Mouse (Mus musculus) adrenal gland, postnatal 36 days (tissue): ENCODE results near the gene Ltbp2. TPM values are rescaled to one million over a fixed set of nuclear protein-coding genes. Genes with fewer than 3 reads are reported as not detected.

ENCODE experiments used
- DNase-seq, 2 experiments: peaks; one replicate each; pipeline ENCODE4 v3.0.0; 2021; ENCODE audit warnings: mixed read lengths in 1 of 2
- total RNA-seq, 2 experiments: library from RNA; stranded (reverse); gene quantifications; 2 replicates each; pipeline ENCODE4 v1.2.3; 2021

Gene Ltbp2
- total RNA-seq, 2 experiments from 2014 or later = 6.5 to 6.6 TPM

DNA sequence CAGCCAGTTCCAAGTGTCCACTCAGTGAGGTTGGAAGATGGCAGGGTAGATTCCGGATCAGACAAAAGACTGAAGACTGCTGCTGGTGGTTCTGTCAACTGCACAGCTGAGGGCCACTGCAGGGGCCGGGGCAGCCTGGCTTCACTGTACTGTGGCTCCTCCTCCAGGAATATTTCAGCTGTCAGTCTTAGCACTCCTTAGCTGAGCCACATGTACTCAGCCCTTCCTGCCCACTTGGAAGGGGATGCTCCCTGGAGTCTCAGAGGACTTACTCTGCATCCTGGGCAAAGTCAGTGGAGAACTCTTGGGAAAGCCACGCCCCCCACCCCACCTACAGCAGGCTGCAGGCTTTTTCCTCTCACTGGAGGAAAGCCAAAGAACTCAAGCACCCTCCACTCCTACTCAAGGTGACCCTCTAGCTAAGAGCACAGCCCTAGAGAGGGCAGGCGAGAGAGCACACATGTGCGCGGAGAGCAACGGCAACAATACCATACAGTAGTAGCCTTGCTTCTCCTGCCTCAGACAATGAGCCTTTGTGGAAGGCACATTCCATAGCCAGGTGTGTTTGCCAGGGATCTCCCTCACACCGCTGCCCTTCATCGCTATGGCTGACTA lies 71.0 kb downstream of the Ltbp2 start:
- DNase-seq = peak in 1 of 2 experiments; percentile 42

DNA sequence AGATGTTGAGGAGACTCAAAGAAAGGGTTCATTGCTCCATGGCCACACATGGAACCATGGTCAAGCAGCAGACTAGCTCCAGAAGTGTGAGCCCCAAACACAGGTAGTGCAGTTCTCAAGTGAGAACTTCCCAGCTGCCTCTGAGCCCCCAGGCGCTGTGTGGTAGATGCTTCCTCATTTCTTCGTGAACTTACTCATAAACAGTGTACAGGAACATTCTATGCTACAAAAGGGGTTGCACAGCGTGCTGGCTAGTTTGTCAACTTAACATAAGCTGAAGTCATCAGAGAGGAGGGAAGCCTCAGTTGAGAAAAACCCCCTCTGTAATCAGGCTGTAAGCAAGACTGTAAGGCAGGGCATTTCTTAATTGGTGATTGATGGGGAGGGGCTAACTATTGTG lies 73.7 kb downstream of the Ltbp2 start:
- no peak for DNase-seq

GRCm38 (mm10) chr12:84801532-84802110 lies 74.7 kb downstream of the Ltbp2 start:
- DNase-seq = peak in 1 of 2 experiments; percentile 27

DNA sequence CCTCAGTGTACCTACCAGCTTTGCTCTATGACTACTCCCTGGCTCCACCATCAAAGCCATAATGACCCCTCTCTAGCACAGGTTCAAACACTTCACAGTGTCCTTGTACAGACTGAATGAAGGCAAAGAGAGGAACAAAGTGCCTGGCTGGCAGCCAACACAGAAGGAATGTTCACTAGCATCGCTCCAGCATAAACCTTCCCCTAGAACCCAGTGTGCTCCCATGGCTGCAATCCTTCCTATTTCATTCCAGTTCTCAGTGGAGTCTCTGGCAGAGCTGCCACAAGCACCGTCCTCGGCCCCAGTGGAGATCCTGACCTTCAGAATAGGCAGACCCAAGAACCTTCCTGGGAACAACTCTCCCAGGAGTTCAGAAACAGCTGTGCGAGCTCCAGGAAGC lies 75.9 kb downstream of the Ltbp2 start:
- DNase-seq = peak; percentile 37 to 61

DNA sequence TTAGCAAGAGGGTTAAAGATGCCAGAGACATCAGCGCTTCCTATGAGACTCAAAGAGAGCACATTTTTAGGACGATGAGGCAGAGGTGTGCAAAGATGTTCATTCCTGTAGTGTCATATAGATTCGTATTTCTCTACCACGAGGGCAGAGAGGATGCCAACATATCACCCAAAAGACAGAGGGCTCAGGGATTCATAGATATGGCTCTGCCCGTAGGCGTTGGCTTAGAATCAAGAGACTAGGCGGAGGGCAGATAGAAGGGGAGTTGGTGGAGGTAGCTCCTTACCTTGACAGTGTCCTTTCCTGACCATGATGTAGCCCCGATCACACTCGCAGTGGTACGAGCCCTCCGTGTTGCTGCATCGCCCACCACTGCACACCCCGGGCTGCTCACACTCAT lies 77.2 kb downstream of the Ltbp2 start:
- no peak for DNase-seq

- no peak for DNase-seq
These were observed 81.7 kb downstream of the Ltbp2 start for GRCm38 (mm10) chr12:84794647-84795046.

DNA sequence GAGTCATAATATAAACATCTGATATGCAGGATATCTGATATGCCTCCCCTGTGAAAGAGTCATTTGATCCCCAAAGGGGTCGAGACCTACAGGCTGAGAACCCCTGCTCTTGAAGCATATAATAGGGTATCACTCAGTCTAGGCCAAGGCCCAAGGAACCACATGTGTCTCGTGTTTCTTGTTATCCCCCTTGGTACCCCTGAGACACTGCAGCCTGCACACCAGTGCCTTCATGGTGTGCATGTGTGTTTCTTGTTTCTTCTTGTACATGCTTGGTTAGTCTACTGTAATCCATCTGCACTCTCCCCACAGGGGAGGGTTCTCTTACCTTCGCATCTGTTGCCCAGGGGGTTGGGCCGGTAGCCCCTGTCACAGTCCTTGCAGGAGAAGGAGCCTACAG lies 83.7 kb downstream of the Ltbp2 start:
- DNase-seq = no peak

GRCm38 (mm10) chr12:84790853-84791252 lies 85.5 kb downstream of the Ltbp2 start:
- no peak for DNase-seq

DNA sequence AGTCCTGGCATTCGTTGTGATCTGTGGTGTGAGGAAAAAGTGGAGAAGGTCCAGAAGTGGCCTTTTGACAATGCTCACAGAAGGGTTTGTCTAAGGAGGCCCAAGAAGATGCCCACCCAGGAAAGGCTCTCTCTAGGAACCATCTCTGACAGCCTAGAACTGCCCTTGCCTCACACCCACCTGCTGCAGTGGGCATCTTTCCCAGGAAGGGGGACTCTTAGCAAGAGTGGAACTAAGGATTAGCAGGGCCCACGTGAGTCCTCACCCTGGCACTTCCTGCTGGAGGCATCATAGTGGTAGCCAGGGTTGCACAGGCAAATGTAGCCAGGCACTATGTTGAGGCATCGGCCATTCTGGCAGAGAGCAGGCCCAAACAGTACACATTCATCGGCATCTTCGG lies 90.2 kb downstream of the Ltbp2 start:
- DNase-seq = no peak

- peak; percentile 92 to 95 for DNase-seq
These were observed 91.5 kb downstream of the Ltbp2 start for GRCm38 (mm10) chr12:84784604-84785381.

GRCm38 (mm10) chr12:84776229-84776628 lies 100.1 kb downstream of the Ltbp2 start:
- DNase-seq = no peak

- DNase-seq = peak; percentile 63 to 73
These were observed 102.0 kb downstream of the Ltbp2 start for GRCm38 (mm10) chr12:84774376-84774775.

DNA sequence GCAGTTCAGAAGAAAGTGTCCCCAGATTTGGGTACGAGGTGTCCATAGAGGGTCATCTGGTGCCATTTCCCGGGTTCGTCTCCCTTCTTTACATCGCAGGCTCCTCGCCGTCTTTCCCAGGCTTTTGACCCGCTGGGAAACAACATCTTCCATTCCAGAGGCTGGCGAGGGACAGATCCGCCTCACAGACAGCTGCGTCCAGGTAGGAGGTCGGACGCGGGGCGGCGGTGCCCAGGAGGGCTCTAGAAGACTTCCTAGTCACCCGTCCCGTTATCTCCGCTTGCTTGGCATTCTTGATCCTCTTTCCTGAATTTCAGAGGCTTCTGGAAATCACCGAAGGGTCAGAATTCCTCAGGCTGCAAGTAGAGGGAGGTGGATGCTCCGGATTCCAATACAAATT lies 102.9 kb downstream of the Ltbp2 start:
- peak in 1 of 2 experiments; percentile 44 for DNase-seq

DNA sequence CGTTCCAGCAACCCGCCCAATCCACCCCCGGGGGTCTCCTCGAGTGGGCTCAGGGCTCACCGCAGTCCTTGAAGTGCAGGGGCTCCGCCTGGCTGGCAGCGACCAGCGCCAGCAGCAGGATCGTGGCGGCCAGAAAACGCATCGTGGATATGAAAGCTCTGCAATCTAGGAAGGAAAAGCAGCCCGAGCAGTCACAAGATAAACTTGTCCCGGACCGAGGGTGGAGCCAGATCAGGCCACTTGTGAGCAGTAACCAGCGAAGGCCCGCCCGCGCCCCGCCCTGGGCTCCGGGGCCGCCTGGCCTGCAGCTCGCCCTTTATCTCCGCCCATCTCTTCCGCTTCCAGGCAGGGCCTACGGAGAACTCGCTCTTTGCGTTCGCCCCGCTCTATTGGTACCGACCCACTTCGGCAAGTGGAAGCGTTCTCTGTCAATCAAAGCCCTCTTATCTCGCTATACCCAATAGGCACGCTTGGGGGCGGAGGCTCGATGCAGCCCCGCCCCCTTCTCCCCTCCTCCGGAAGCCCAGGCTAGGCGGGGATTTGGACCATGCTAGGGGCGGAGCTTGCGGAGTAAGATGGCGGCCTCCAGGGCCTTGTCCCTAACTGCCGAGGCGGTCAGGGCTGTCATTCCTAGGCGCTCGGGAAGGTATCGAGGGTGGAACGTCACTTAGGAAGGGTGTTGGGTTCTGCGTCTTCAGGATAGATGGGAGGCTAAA lies 103.4 kb downstream of the Ltbp2 start, which contains the start of the genes Npc2 and Isca2:
TSS of gene Npc2 (minus strand) at position 427 of the 716 bp plus-strand sequence.
TSS of gene Isca2 (plus strand) at position 526 of the 716 bp plus-strand sequence.
- peak; percentile 99 for DNase-seq

GRCm38 (mm10) chr12:84771981-84772520 lies 104.3 kb downstream of the Ltbp2 start:
- DNase-seq = no peak

GRCm38 (mm10) chr12:84769624-84770023 lies 106.7 kb downstream of the Ltbp2 start:
- no peak for DNase-seq

DNA sequence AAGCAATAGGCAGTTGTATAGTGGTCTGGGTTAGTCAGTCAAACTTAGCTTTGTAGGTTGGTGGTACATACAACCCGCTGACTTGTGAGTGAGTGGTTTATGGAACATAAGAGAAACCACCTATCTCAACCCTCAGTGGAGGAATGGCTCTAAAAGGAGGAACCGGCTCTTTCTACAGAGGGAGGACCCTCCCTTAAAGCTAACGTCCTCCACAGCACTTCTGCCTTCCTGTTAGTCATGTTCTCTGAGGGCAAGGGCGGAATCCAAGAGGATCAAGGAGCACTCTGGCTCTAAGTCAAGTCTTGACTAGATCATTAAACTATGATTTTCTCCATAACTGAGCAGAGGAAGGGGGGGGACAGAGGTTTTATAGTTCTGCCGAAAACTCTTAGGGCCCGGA lies 108.8 kb downstream of the Ltbp2 start:
- DNase-seq = no peak

GRCm38 (mm10) chr12:84766113-84766735 lies 110.1 kb downstream of the Ltbp2 start:
- no peak for DNase-seq

DNA sequence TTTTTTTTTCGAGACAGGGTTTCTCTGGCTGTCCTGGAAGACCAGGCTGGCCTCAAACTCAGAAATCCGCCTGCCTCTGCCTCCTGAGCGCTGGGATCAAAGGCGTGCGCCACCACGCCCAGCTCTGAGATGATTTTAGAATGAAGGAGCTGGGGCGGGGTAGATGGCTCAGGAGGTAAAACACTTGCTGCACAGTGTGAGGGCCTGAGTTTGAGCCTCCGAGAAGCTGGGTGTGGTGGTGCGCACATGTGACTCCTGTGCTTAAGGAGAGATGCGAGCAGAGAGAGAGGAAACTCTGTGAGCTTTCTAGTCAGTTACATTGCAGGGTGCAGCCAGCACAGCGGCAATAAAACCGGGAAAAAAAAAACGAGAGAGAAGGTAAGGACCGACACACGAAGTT lies 110.8 kb downstream of the Ltbp2 start:
- no peak for DNase-seq

GRCm38 (mm10) chr12:84764756-84765155 lies 111.6 kb downstream of the Ltbp2 start:
- no peak for DNase-seq

DNA sequence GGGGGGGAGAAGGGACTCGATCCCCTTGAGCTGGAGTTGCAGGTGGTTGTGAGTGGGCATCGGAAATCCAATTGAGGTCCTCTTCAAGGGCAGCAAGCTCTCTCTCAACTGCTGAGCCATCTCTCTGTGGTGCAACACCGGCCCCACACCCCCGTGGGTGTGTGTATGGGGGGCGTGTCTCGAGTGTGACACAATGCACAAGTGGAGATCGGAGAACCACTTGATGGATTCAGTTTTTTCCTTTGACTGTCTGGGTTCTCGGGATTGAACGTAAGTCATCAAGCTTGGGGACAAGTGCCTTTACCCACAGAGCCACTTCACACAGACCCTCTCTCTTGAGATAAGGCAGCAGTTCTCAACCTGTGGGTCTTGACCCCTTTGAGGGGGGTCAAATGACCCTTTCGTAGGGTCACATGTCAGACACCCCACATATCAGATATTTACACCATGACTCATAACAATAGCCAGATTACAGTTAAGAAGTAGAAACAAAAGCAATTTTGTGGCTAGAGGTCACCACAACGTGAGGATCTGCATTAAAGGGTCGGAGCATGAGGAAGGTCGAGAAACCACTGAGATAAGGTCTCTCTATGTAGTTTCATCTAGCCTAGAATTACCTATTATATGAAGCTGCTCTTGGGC lies 112.6 kb downstream of the Ltbp2 start:
- no peak for DNase-seq
